ENCODE assay signal across 8 mouse cellular contexts in the genomic region with DNA sequence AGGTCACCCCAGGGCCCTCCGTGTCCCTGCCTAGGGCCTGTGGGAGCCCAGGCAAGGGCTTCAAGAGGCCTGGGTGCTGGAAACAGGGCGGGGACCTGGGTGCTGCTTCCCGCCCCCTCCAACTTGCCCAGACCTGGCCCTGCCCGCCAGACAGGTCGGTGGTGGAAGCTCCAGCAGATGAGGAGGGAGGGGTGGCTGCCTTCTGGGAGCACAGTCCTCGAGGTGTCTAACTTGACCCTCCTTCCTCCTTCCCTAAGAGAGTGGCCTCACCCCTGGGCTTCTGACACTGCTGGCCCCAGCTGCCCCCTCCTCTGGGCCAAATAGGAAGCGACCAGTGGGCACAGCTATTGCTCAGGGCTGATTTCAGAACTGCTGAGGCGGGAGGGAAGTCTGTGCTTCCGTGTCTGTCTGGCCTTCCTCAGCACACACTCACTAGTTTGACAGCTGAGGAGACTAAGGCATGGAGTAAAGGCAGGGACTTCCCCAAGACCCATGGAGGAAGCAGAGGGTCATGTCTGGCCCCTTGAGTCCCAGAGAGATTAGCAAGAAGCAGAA. TPM values are rescaled to one million over a fixed set of nuclear protein-coding genes. Genes with fewer than 3 reads are reported as not detected.
DNase-seq lines count a peak whose midpoint lies in the region; ATAC-seq and TF ChIP-seq lines count a peak whose summit lies in the region.

Gene Gna15 (minus strand): TSS at position 175 of the 555 bp plus-strand sequence.

- peaks cover 3 to 10% of the 10 kb centered on the region in 2 experiments for H3K36me3 ChIP-seq in CH12.LX (replicated peaks in 1 of 2; ENCODE audit: control insufficient read depth in 1 of 2, insufficient read depth in 1 of 2, low read length in 1 of 2)
- H3K36me3 ChIP-seq in heart, embryonic 14.5 days (ENCODE audit: control insufficient read depth, insufficient read depth, low read length) = peaks cover 5% of the 10 kb centered on the region
- no peaks in the 10 kb centered on the region for H3K36me3 ChIP-seq in lung, embryonic 15.5 days

- TF ChIP-seq RAD21 in CH12.LX (IDR thresholded peaks at IDR 0.05; ENCODE audit: low read depth, low read length) = no peak

- peak within 1 kb of the TSS; percentile 37; the same call in 1 of the 2 replicates for H3K27ac ChIP-seq in CH12.LX (ENCODE audit: insufficient read depth, low read depth)
- peak within 1 kb of the TSS; percentile 16 to 36; a peak in 1 of 4 replicates for H3K27ac ChIP-seq in heart, embryonic 14.5 days (replicated peaks in 1 of 2; ENCODE audit: control insufficient read depth in 1 of 2, insufficient read depth in 1 of 2, low read depth in 2 of 2, low read length in 2 of 2)
- no peak within 1 kb of the TSS for H3K27ac ChIP-seq in lung, embryonic 15.5 days

- peak; percentile 51; the same call in 1 of the 2 replicates for TF ChIP-seq EP300 in CH12.LX (IDR thresholded peaks at IDR 0.05; ENCODE audit: low read length)

- TF ChIP-seq CTCF in CH12.LX (conservative IDR thresholded peaks at IDR 0.05 in 1 of 2, IDR thresholded peaks at IDR 0.05 in 1 of 2; ENCODE audit: low read depth in 2 of 2, low read length in 2 of 2) = 0 out of 4 replicates have a peak, but pooled peaks of 1 of the 2 experiments have one; percentile 5

- peak; percentile 35 to 72 for DNase-seq in heart, adult 18-20 months
- no peak for DNase-seq in heart, postnatal 14 days
- DNase-seq in CH12.LX (ENCODE audit: extremely low read depth) = peak; percentile 72
- no peak for DNase-seq in retina, postnatal 1 day
- DNase-seq in cerebellum, adult 9-11 months = no peak
- DNase-seq in gastrocnemius, postnatal 25 days = no peak

- intact Hi-C loops in heart, postnatal 14 days (cut with DNase I) = no loop called here

- peaks cover 4% of the 10 kb centered on the region for H3K27me3 ChIP-seq in CH12.LX (replicated peaks)
- H3K27me3 ChIP-seq in heart, embryonic 14.5 days (ENCODE audit: control insufficient read depth, insufficient read depth, low read length) = no peaks in the 10 kb centered on the region
- H3K27me3 ChIP-seq in lung, embryonic 15.5 days = no peaks in the 10 kb centered on the region; the same call in 1 of the 2 replicates

- dilution Hi-C loops in CH12.LX (cut with MboI; ENCODE audit: extremely low pct_ligation_motif_present, extremely low pct_unique_long_range_greater_than_20kb, low sequenced_read_pairs) = no loop called here

- H3K4me3 ChIP-seq in CH12.LX (replicated peaks in 1 of 3; ENCODE audit: low read depth in 2 of 3, low read length in 2 of 3, poor library complexity in 1 of 3) = peak within 1 kb of the TSS; percentile 42 to 49 (median 48)
- H3K4me3 ChIP-seq in heart, embryonic 14.5 days (ENCODE audit: control insufficient read depth in 1 of 2, insufficient read depth in 1 of 2, low read depth in 1 of 2, low read length in 2 of 2) = peak within 1 kb of the TSS; percentile 20 to 26; a peak in 2 of 4 replicates
- peak within 1 kb of the TSS; percentile 0; the same call in 1 of the 2 replicates for H3K4me3 ChIP-seq in lung, embryonic 15.5 days

- in situ Hi-C loops in CH12.LX (cut with MboI; ENCODE audit: low pct_ligation_motif_present, low pct_unique_long_range_greater_than_20kb, low sequenced_read_pairs) = no loop called here

- peak within 1 kb of the TSS; percentile 54 for H3K4me2 ChIP-seq in CH12.LX (ENCODE audit: insufficient read depth, low read depth, poor library complexity, severe bottlenecking)
- H3K4me2 ChIP-seq in heart, embryonic 14.5 days (ENCODE audit: low read length) = peak within 1 kb of the TSS; percentile 52
- H3K4me2 ChIP-seq in lung, embryonic 15.5 days = peak within 1 kb of the TSS; percentile 28

- H3K9me3 ChIP-seq in CH12.LX (replicated peaks; ENCODE audit: low read length) = no peaks in the 10 kb centered on the region
- H3K9me3 ChIP-seq in heart, embryonic 14.5 days (ENCODE audit: control insufficient read depth, low read length) = no peaks in the 10 kb centered on the region
- H3K9me3 ChIP-seq in lung, embryonic 15.5 days = no peaks in the 10 kb centered on the region

- WGBS in heart, embryonic 14.5 days = 8% methylated on average over 9 of the region's 9 CpGs
- 9% methylated on average over 9 of the region's 9 CpGs for WGBS in lung, embryonic 15.5 days

- no peak for TF ChIP-seq POLR2A in CH12.LX (IDR thresholded peaks at IDR 0.05; ENCODE audit: low read depth, low read length)

- H3K79me2 ChIP-seq in CH12.LX (replicated peaks; ENCODE audit: control insufficient read depth, extremely low read depth, insufficient read depth, poor library complexity, severe bottlenecking) = no peaks in the 10 kb centered on the region

- H3K9ac ChIP-seq in CH12.LX (ENCODE audit: insufficient read depth, low read depth) = peak within 1 kb of the TSS; percentile 20; the same call in 1 of the 2 replicates
- H3K9ac ChIP-seq in heart, embryonic 14.5 days (ENCODE audit: low read length) = peak within 1 kb of the TSS; percentile 52; the same call in 1 of the 2 replicates
- no peak within 1 kb of the TSS for H3K9ac ChIP-seq in lung, embryonic 15.5 days

- peak; percentile 49 for ATAC-seq in heart, embryonic 14.5 days (ENCODE audit: insufficient number of reproducible peaks, insufficient read depth, low FRiP score, low read depth)
- peak; percentile 23 for ATAC-seq in lung, embryonic 15.5 days (ENCODE audit: borderline replicate concordance, extremely low read depth, low FRiP score, low TSS enrichment)

- peaks cover 17 to 40% of the 10 kb centered on the region in 2 experiments for H3K4me1 ChIP-seq in CH12.LX (ENCODE audit: control insufficient read depth in 1 of 2, insufficient read depth in 2 of 2)
- H3K4me1 ChIP-seq in heart, embryonic 14.5 days (ENCODE audit: control insufficient read depth in 2 of 2, insufficient read depth in 2 of 2, low read length in 2 of 2) = peaks cover 9 to 12% of the 10 kb centered on the region in 2 experiments; a peak in 2 of 4 replicates
- 0 out of 2 replicates have a peak, but pooled peaks cover 6% of the 10 kb centered on the region for H3K4me1 ChIP-seq in lung, embryonic 15.5 days

TF ChIP-seq in CH12.LX, 34 proteins besides CTCF, POLR2A, EP300 and RAD21:
- TF ChIP-seq SMC3 (IDR thresholded peaks at IDR 0.05; ENCODE audit: low read depth, low read length) (peak; percentile 14; the same call in 1 of the 2 replicates), ETS1 (conservative IDR thresholded peaks at IDR 0.05; ENCODE audit: low read depth, low read length) (peak; percentile 38; the same call in 1 of the 2 replicates), MAX (IDR thresholded peaks at IDR 0.05; ENCODE audit: low read length) (peak; percentile 60; the same call in 1 of the 2 replicates), ZC3H11A (IDR thresholded peaks at IDR 0.05; ENCODE audit: low read depth, low read length) (no peak), ELF1 (IDR thresholded peaks at IDR 0.05; ENCODE audit: low read depth, low read length) (peak; percentile 78), TCF12 (IDR thresholded peaks at IDR 0.05; ENCODE audit: low read depth, low read length) (peak; percentile 36; the same call in 1 of the 2 replicates), MEF2A (IDR thresholded peaks at IDR 0.05; ENCODE audit: borderline replicate concordance, low read depth, low read length) (peak; percentile 61; the same call in 1 of the 2 replicates), IRF4 (IDR thresholded peaks at IDR 0.05; ENCODE audit: low read depth, low read length) (peak; percentile 52; the same call in 1 of the 2 replicates), CHD2 (IDR thresholded peaks at IDR 0.05; ENCODE audit: low read length) (no peak), RCOR1 (conservative IDR thresholded peaks at IDR 0.05; ENCODE audit: low read depth, low read length) (peak; percentile 59), ZNF384 (IDR thresholded peaks at IDR 0.05; ENCODE audit: low read depth, low read length) (peak; percentile 20; the same call in 1 of the 2 replicates), MAZ (IDR thresholded peaks at IDR 0.05; ENCODE audit: low read depth, low read length) (peak; percentile 64; the same call in 1 of the 2 replicates), KAT2A (IDR thresholded peaks at IDR 0.05; ENCODE audit: insufficient replicate concordance, low read length) (no peak), BHLHE40 (IDR thresholded peaks at IDR 0.05; ENCODE audit: low read depth, low read length) (peak; percentile 43; the same call in 1 of the 2 replicates), MYC (IDR thresholded peaks at IDR 0.05; ENCODE audit: low read depth, low read length) (peak; percentile 74), SIN3A (IDR thresholded peaks at IDR 0.05; ENCODE audit: low read length) (peak; percentile 86; the same call in 1 of the 2 replicates), E2F4 (IDR thresholded peaks at IDR 0.05; ENCODE audit: insufficient replicate concordance, low read depth, low read length) (0 out of 2 replicates have a peak, but pooled peaks have one; percentile 21), NRF1 (IDR thresholded peaks at IDR 0.05; ENCODE audit: low read depth, low read length) (no peak), NELFE (IDR thresholded peaks at IDR 0.05; ENCODE audit: low read depth, low read length) (0 out of 2 replicates have a peak, but pooled peaks have one; percentile 36), MXI1 (IDR thresholded peaks at IDR 0.05; ENCODE audit: low read depth, low read length) (peak; percentile 82), GABPA (IDR thresholded peaks at IDR 0.05; ENCODE audit: insufficient replicate concordance, low read depth, low read length) (no peak), MAFK (IDR thresholded peaks at IDR 0.05; ENCODE audit: insufficient replicate concordance, low read length) (peak; percentile 53; the same call in 1 of the 2 replicates), CHD1 (IDR thresholded peaks at IDR 0.05; ENCODE audit: low read depth, low read length) (no peak; the same call in 1 of the 2 replicates), UBTF (IDR thresholded peaks at IDR 0.05; ENCODE audit: low read depth, low read length) (no peak)
TF ChIP-seq in CH12.LX: peak in this region for 17.

RNA-seq across cellular contexts. Expression of gene Gna15, which starts in this region (rescaled TPM):
- total RNA-seq in heart, adult 18-20 months (2021) = 1 to 10 TPM; 1.4 to 1.5 TPM
- under 1 TPM; 0.73 to 0.76 TPM for total RNA-seq in heart, postnatal 14 days (2021)
- total RNA-seq in CH12.LX (2012; rRNA removed) (9.9 and 10.0 TPM in 2 replicates), CH12.LX (2014; rRNA removed) (5.2 and 5.5 TPM in 2 replicates)
- 4.9 and 5.2 TPM in 2 replicates for polyA plus RNA-seq in CH12.LX (2012; ENCODE audit: insufficient read length, low read depth)
- polyA plus RNA-seq in heart, embryonic 14.5 days (2014; fragmentation: Nextera tagmentation; extraction: Ambion mirVana) = 0.74 and 0.89 TPM in 2 replicates
- polyA plus RNA-seq in lung, embryonic 15.5 days (2015; fragmentation: Nextera tagmentation; extraction: Ambion mirVana) = 1.7 and 1.8 TPM in 2 replicates
- total RNA-seq in gastrocnemius, postnatal 25 days (2021) = under 1 TPM; 0.36 to 0.62 TPM

Comparison
In these comparisons a context has a peak if more than half of its experiments do, and no peak if none do; other contexts are left out.
1. DNase-seq: peak in heart, adult 18-20 months (2 of 2) and CH12.LX (single experiment); none in heart, postnatal 14 days (0 of 2), retina, postnatal 1 day (single experiment), cerebellum, adult 9-11 months (single experiment) and gastrocnemius, postnatal 25 days (single experiment).
2. Peak in ATAC-seq, H3K4me3 ChIP-seq, H3K27ac ChIP-seq, H3K9ac ChIP-seq and H3K4me2 ChIP-seq in heart, embryonic 14.5 days; RNA of the gene not detected or under 1 TPM.
3. Peak in every context shown above with its lines, with median percentiles within 50 percentile points of each other: H3K4me2 ChIP-seq and H3K4me3 ChIP-seq.